Mouse (Mus musculus): ENCODE results near the gene Spo11. TPM values are rescaled to one million over a fixed set of nuclear protein-coding genes. Genes with fewer than 3 reads are reported as not detected.

Gene Spo11
- total and polyA plus RNA-seq, 2 experiments from 2014 or later: 0.96 to 1.0 TPM

GRCm38 (mm10) chr2:173036055-173036454 lies 58.6 kb downstream of the Spo11 start:
- no peak overlapping the region for H3K4me3 ChIP-seq (ENCODE audit: low read length)
- no peak for DNase-seq (ENCODE audit: low spot score)
- no peaks in the 10 kb centered on the region for H3K27me3 ChIP-seq (ENCODE audit: insufficient read depth, low read length)
- no peak overlapping the region for H3K4me2 ChIP-seq (ENCODE audit: low read depth, low read length)
- no peaks in the 10 kb centered on the region for H3K4me1 ChIP-seq (ENCODE audit: insufficient read depth, low read length)
- ATAC-seq: no peak
- peaks cover 7% of the 10 kb centered on the region for H3K36me3 ChIP-seq (ENCODE audit: insufficient read depth, low read length)
- no peaks in the 10 kb centered on the region for H3K9me3 ChIP-seq (ENCODE audit: low read length)
- no peak for TF ChIP-seq CTCF (IDR thresholded peaks at IDR 0.05; ENCODE audit: low read depth)
- 84% methylated on average over 5 of the region's 5 CpGs for WGBS
- H3K27ac ChIP-seq: no peak overlapping the region
- no peak overlapping the region for H3K9ac ChIP-seq (replicated peaks; ENCODE audit: low read length)

DNA sequence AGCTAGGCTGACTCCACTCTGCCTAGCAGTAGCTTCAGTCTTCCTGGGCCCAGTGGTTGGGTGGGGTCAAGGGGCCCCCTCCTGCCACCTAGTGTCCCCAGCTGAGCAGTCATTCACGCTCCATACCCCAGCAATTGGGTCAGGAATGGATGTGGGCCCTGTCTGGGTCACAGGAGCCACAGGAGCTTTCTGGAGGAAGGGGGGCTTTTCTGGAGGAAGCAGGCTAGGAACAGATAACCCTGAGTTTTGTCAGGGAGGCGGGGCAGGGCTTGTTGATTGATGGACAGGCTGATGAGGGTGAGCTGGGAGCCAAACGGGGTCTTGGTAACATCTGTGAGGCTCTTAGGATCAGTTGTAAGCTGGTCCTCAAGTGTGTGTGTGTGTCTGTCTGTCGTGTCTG lies 59.1 kb downstream of the Spo11 start:
- WGBS: 64% methylated on average over 4 of the region's 4 CpGs
- Histone ChIP-seq H3K9me3 (ENCODE audit: low read length) (no peaks in the 10 kb centered on the region), H3K27ac (no peak overlapping the region), H3K4me2 (ENCODE audit: low read depth, low read length) (no peak overlapping the region), H3K27me3 (ENCODE audit: insufficient read depth, low read length) (no peaks in the 10 kb centered on the region), H3K9ac (replicated peaks; ENCODE audit: low read length) (no peak overlapping the region), H3K4me1 (ENCODE audit: insufficient read depth, low read length) (no peaks in the 10 kb centered on the region), H3K36me3 (ENCODE audit: insufficient read depth, low read length) (peaks cover 5% of the 10 kb centered on the region), H3K4me3 (ENCODE audit: low read length) (no peak overlapping the region)
- ATAC-seq (no peak), DNase-seq (ENCODE audit: low spot score) (no peak)
- no peak for TF ChIP-seq CTCF (IDR thresholded peaks at IDR 0.05; ENCODE audit: low read depth)

DNA sequence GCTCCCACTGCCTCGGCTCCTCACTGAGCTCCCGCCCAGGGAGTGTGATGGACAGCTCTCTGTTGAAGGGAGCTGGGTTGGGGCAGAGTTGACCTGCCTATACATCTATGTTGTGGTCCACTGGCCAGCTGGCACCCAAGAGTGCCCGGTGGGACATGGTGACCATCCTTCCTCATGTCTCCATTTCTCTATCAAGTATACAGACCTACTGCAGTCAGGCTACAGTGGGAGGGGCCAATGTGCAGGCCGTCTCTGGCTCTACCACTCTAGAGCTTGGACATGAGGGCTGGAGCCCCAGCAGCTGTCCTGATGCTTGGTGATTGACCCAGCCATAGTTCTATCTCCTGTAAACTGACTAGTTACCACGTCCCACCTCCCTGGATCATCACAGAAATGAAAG lies 59.8 kb downstream of the Spo11 start:
- peaks cover 4% of the 10 kb centered on the region for H3K36me3 ChIP-seq (ENCODE audit: insufficient read depth, low read length)
- H3K9ac ChIP-seq (replicated peaks; ENCODE audit: low read length): no peak overlapping the region
- no peak overlapping the region for H3K27ac ChIP-seq
- H3K4me3 ChIP-seq (ENCODE audit: low read length): no peak overlapping the region
- WGBS: 76% methylated on average over 5 of the region's 5 CpGs
- H3K27me3 ChIP-seq (ENCODE audit: insufficient read depth, low read length): no peaks in the 10 kb centered on the region
- DNase-seq (ENCODE audit: low spot score): no peak
- H3K4me2 ChIP-seq (ENCODE audit: low read depth, low read length): no peak overlapping the region
- no peaks in the 10 kb centered on the region for H3K9me3 ChIP-seq (ENCODE audit: low read length)
- no peaks in the 10 kb centered on the region for H3K4me1 ChIP-seq (ENCODE audit: insufficient read depth, low read length)
- ATAC-seq: no peak
- TF ChIP-seq CTCF (IDR thresholded peaks at IDR 0.05; ENCODE audit: low read depth): no peak

GRCm38 (mm10) chr2:173037827-173038607 lies 60.5 kb downstream of the Spo11 start:
- TF ChIP-seq CTCF (IDR thresholded peaks at IDR 0.05; ENCODE audit: low read depth): no peak
- no peak overlapping the region for H3K9ac ChIP-seq (replicated peaks; ENCODE audit: low read length)
- H3K4me2 ChIP-seq (ENCODE audit: low read depth, low read length): no peak overlapping the region
- no peaks in the 10 kb centered on the region for H3K9me3 ChIP-seq (ENCODE audit: low read length)
- ATAC-seq: no peak
- no peak for DNase-seq (ENCODE audit: low spot score)
- no peak overlapping the region for H3K27ac ChIP-seq
- H3K4me3 ChIP-seq (ENCODE audit: low read length): no peak overlapping the region
- H3K27me3 ChIP-seq (ENCODE audit: insufficient read depth, low read length): no peaks in the 10 kb centered on the region
- H3K36me3 ChIP-seq (ENCODE audit: insufficient read depth, low read length): peaks cover 4% of the 10 kb centered on the region
- H3K4me1 ChIP-seq (ENCODE audit: insufficient read depth, low read length): no peaks in the 10 kb centered on the region
- 74% methylated on average over 7 of the region's 7 CpGs for WGBS

DNA sequence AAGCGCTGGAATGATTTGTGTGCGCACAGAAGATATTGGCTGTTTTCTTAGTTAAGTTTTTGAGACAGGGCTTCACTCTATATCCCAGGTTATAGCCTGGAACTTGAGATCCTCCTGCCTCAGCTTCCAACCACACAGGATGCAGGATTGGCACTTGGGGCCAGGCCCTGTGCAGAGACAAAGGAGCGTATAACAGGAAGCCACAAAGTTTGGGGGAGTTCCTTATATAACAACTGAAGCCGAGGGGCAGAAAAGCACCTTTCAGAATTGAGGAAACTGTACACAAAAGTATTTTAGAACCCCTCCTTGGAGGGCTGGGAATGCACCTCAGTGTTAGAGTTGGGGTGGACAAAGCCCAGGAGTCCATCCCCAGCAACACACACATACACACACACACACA lies 61.5 kb downstream of the Spo11 start:
- H3K4me2 ChIP-seq (ENCODE audit: low read depth, low read length): no peak overlapping the region
- no peak for TF ChIP-seq CTCF (IDR thresholded peaks at IDR 0.05; ENCODE audit: low read depth)

DNA sequence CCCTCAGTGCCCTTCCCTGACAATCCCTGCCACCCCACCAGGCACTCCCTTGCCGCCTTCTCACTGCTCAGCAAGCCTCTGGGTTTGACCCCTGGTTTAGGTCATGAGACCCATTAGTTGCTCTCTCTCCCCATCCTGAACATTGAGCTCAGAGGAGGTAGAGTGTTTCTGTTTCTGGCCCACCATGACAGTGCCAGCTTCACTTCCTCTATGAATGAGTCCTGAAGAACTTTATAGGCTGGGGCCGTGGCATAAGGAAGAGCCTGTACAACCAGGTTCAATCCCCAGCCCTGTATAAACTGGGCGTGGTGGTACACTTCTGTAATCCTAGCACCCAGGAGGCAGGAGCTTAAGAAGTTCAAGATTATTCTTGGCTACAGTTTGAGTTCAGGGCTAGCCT lies 63.3 kb downstream of the Spo11 start:
- no peaks in the 10 kb centered on the region for H3K9me3 ChIP-seq (ENCODE audit: low read length)
- H3K27me3 ChIP-seq (ENCODE audit: insufficient read depth, low read length): no peaks in the 10 kb centered on the region
- H3K4me3 ChIP-seq (ENCODE audit: low read length): no peak overlapping the region
- H3K4me1 ChIP-seq (ENCODE audit: insufficient read depth, low read length): no peaks in the 10 kb centered on the region
- no peak overlapping the region for H3K4me2 ChIP-seq (ENCODE audit: low read depth, low read length)
- H3K9ac ChIP-seq (replicated peaks; ENCODE audit: low read length): no peak overlapping the region
- DNase-seq (ENCODE audit: low spot score) (no peak), ATAC-seq (no peak)
- no peak overlapping the region for H3K27ac ChIP-seq
- no peaks in the 10 kb centered on the region for H3K36me3 ChIP-seq (ENCODE audit: insufficient read depth, low read length)
- WGBS: 86% methylated on average over 3 of the region's 3 CpGs
- TF ChIP-seq CTCF (IDR thresholded peaks at IDR 0.05; ENCODE audit: low read depth): no peak

More for the DNA sequence above, 61.5 kb downstream of the Spo11 start:
- ATAC-seq: no peak
- H3K36me3 ChIP-seq (ENCODE audit: insufficient read depth, low read length): peaks cover 4% of the 10 kb centered on the region
- H3K4me1 ChIP-seq (ENCODE audit: insufficient read depth, low read length): no peaks in the 10 kb centered on the region
- H3K9ac ChIP-seq (replicated peaks; ENCODE audit: low read length): no peak overlapping the region
- no peak overlapping the region for H3K27ac ChIP-seq
- no peaks in the 10 kb centered on the region for H3K9me3 ChIP-seq (ENCODE audit: low read length)
- no peaks in the 10 kb centered on the region for H3K27me3 ChIP-seq (ENCODE audit: insufficient read depth, low read length)
- H3K4me3 ChIP-seq (ENCODE audit: low read length): no peak overlapping the region
- WGBS: 91% methylated on average over 4 of the region's 4 CpGs
- no peak for DNase-seq (ENCODE audit: low spot score)

DNA sequence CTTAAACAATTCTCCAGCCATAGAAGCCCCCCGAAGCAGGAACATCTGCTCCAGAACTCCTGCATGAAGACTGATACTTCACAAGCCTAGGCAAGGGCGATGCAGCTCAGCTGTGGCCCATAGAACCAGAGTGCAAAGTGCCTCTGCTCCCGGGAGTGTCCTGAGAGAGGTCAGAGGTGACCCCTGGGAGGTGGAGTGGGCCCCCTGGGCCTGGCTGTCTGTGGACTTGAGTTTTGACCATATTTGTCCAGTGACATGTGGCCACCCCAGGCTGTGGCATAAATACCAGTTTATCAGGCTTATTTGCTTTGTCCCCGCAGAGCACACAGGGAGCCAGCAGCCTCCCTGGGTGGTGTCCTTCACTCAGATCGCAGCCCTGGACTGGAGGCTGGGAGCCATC lies 63.7 kb downstream of the Spo11 start:
- no peaks in the 10 kb centered on the region for H3K36me3 ChIP-seq (ENCODE audit: insufficient read depth, low read length)
- ATAC-seq (no peak), DNase-seq (ENCODE audit: low spot score) (no peak)
- H3K4me3 ChIP-seq (ENCODE audit: low read length): no peak overlapping the region
- H3K27ac ChIP-seq: no peak overlapping the region
- TF ChIP-seq CTCF (IDR thresholded peaks at IDR 0.05; ENCODE audit: low read depth): no peak
- H3K4me2 ChIP-seq (ENCODE audit: low read depth, low read length): no peak overlapping the region
- 67% methylated on average over 5 of the region's 5 CpGs for WGBS
- no peaks in the 10 kb centered on the region for H3K9me3 ChIP-seq (ENCODE audit: low read length)
- no peaks in the 10 kb centered on the region for H3K4me1 ChIP-seq (ENCODE audit: insufficient read depth, low read length)
- H3K27me3 ChIP-seq (ENCODE audit: insufficient read depth, low read length): no peaks in the 10 kb centered on the region
- H3K9ac ChIP-seq (replicated peaks; ENCODE audit: low read length): no peak overlapping the region
